Comparison of ENCODE assay signal across 8 mouse cellular contexts in genomic region chr11:62455193-62455592, GRCm38 (mm10). TPM values are rescaled to one million over a fixed set of nuclear protein-coding genes. Genes with fewer than 3 reads are reported as not detected.
DNase-seq lines count a peak whose midpoint lies in the region; ATAC-seq and TF ChIP-seq lines count a peak whose summit lies in the region.
"Had no signal": no experiment of that assay in that cellular context is flagged by ENCODE, and none has a peak within 500 bp of the region (broad histone marks: within the 10 kb centered on the region; RNA-seq: fewer than 3 reads in every experiment).

No protein-coding gene starts in this region.

- H3K27me3 ChIP-seq in embryonic facial prominence, embryonic 15.5 days, result no peaks in the 10 kb centered on the region
- H3K27me3 ChIP-seq in intestine, embryonic 15.5 days (replicated peaks), result no peaks in the 10 kb centered on the region
- H3K27me3 ChIP-seq in midbrain, postnatal 0 days (ENCODE audit: insufficient read depth, low read length), result no peaks in the 10 kb centered on the region
- H3K27me3 ChIP-seq: limb, embryonic 15.5 days had no signal

- WGBS in embryonic facial prominence, embryonic 15.5 days, result 70% methylated on average over 1 of the region's 1 CpGs
- 50% methylated on average over 1 of the region's 1 CpGs for WGBS in intestine, embryonic 15.5 days
- 73% methylated on average over 1 of the region's 1 CpGs for WGBS in midbrain, postnatal 0 days

- ATAC-seq in embryonic facial prominence, embryonic 15.5 days (ENCODE audit: insufficient number of reproducible peaks, low FRiP score, low TSS enrichment, low read depth), result no peak
- ATAC-seq in intestine, embryonic 15.5 days, result no peak
- ATAC-seq in midbrain, postnatal 0 days (ENCODE audit: low FRiP score), result no peak

- no peak overlapping the region for H3K27ac ChIP-seq in layer of hippocampus, adult 2 months
- H3K27ac ChIP-seq in embryonic facial prominence, embryonic 15.5 days (replicated peaks), result no peak overlapping the region
- no peak overlapping the region for H3K27ac ChIP-seq in intestine, embryonic 15.5 days
- no peak overlapping the region for H3K27ac ChIP-seq in midbrain, postnatal 0 days (ENCODE audit: low read depth, low read length)
- H3K27ac ChIP-seq: limb, embryonic 15.5 days had no signal

- H3K9ac ChIP-seq in embryonic facial prominence, embryonic 15.5 days, result no peak overlapping the region
- no peak overlapping the region for H3K9ac ChIP-seq in intestine, embryonic 15.5 days
- no peak overlapping the region for H3K9ac ChIP-seq in midbrain, postnatal 0 days (replicated peaks; ENCODE audit: low read length, poor library complexity, severe bottlenecking)
- H3K9ac ChIP-seq: limb, embryonic 15.5 days had no signal

- H3K4me2 ChIP-seq in embryonic facial prominence, embryonic 15.5 days (replicated peaks), result 0 out of 2 replicates have a peak overlapping the region, but pooled peaks have one; percentile 70
- H3K4me2 ChIP-seq in intestine, embryonic 15.5 days (replicated peaks), result peak overlapping the region; percentile 84; the same call in 1 of the 2 replicates
- peak overlapping the region; percentile 89 for H3K4me2 ChIP-seq in midbrain, postnatal 0 days (ENCODE audit: low read depth, low read length, poor library complexity, severe bottlenecking)

- H3K4me3 ChIP-seq in layer of hippocampus, adult 2 months, result peak overlapping the region; percentile 97; the same call in 1 of the 2 replicates
- no peak overlapping the region for H3K4me3 ChIP-seq in embryonic facial prominence, embryonic 15.5 days (replicated peaks)
- no peak overlapping the region for H3K4me3 ChIP-seq in intestine, embryonic 15.5 days (replicated peaks)
- no peak overlapping the region for H3K4me3 ChIP-seq in midbrain, postnatal 0 days (ENCODE audit: low read depth, low read length)

- TF ChIP-seq CTCF in layer of hippocampus, adult 2 months (conservative IDR thresholded peaks at IDR 0.05), result no peak
- TF ChIP-seq CTCF in midbrain, postnatal 0 days (IDR thresholded peaks at IDR 0.05), result no peak

- no peak for DNase-seq in layer of hippocampus, adult 2 months (ENCODE audit: low spot score in 2 of 2)
- no peak for DNase-seq in layer of hippocampus, postnatal 14 days (ENCODE audit: low spot score in 2 of 2)
- no peak for DNase-seq in midbrain, postnatal 0 days (ENCODE audit: low spot score)
- DNase-seq in gastrocnemius, adult 18-20 months (ENCODE audit: low spot score), result no peak
- DNase-seq in gastrocnemius, adult 8-10 months (ENCODE audit: low spot score in 2 of 2), result no peak

- H3K9me3 ChIP-seq in embryonic facial prominence, embryonic 15.5 days (replicated peaks), result no peaks in the 10 kb centered on the region
- no peaks in the 10 kb centered on the region for H3K9me3 ChIP-seq in intestine, embryonic 15.5 days
- H3K9me3 ChIP-seq in midbrain, postnatal 0 days (ENCODE audit: low read length), result no peaks in the 10 kb centered on the region
- H3K9me3 ChIP-seq: limb, embryonic 15.5 days had no signal

- no peaks in the 10 kb centered on the region; the same call in 1 of the 2 replicates for H3K36me3 ChIP-seq in embryonic facial prominence, embryonic 15.5 days
- H3K36me3 ChIP-seq in intestine, embryonic 15.5 days, result no peaks in the 10 kb centered on the region
- H3K36me3 ChIP-seq in midbrain, postnatal 0 days (ENCODE audit: insufficient read depth, low read length), result no peaks in the 10 kb centered on the region

- peaks cover 14% of the 10 kb centered on the region for H3K4me1 ChIP-seq in embryonic facial prominence, embryonic 15.5 days
- H3K4me1 ChIP-seq in intestine, embryonic 15.5 days (replicated peaks), result peaks cover 7% of the 10 kb centered on the region
- H3K4me1 ChIP-seq in midbrain, postnatal 0 days (ENCODE audit: insufficient read depth, low read length), result peaks cover 3% of the 10 kb centered on the region; the same call in 1 of the 2 replicates

RNA-seq across cellular contexts. Expression of gene Pigl, which starts 3.1 kb away (rescaled TPM):
- 1 to 10 TPM; 7.3 to 8.7 TPM for total RNA-seq in layer of hippocampus, adult 2 months (2021)
- total RNA-seq in layer of hippocampus, postnatal 14 days (2021), result 1 to 10 TPM; 6.6 to 7.1 TPM
- 8.1 and 9.2 TPM in 2 replicates for polyA plus RNA-seq in embryonic facial prominence, embryonic 15.5 days (2015; fragmentation: Nextera tagmentation; extraction: Ambion mirVana)
- 11.6 and 11.8 TPM in 2 replicates for polyA plus RNA-seq in intestine, embryonic 15.5 days (2015; fragmentation: Nextera tagmentation; extraction: Ambion mirVana)
- 6.7 and 7.5 TPM in 2 replicates for total RNA-seq in midbrain, postnatal 0 days (2014; rRNA removed)
- polyA plus RNA-seq in midbrain, postnatal 0 days (2015; fragmentation: Nextera tagmentation; extraction: Ambion mirVana), result 8.0 and 8.2 TPM in 2 replicates
- total RNA-seq in gastrocnemius, adult 18-20 months (2021), result 1 to 10 TPM; 2.2 to 2.9 TPM
- 1 to 10 TPM; 1.6 to 1.9 (median 1.8) TPM for total RNA-seq in gastrocnemius, adult 8-10 months (2022)

RNA-seq across cellular contexts. Expression of gene Ncor1, which starts 3.1 kb away (rescaled TPM):
- total RNA-seq in layer of hippocampus, adult 2 months (2021), result 100 to 1,000 TPM; 300 to 303 TPM
- total RNA-seq in layer of hippocampus, postnatal 14 days (2021), result 100 to 1,000 TPM; 267 to 274 TPM
- polyA plus RNA-seq in embryonic facial prominence, embryonic 15.5 days (2015; fragmentation: Nextera tagmentation; extraction: Ambion mirVana), result 157 and 163 TPM in 2 replicates
- 134 and 141 TPM in 2 replicates for polyA plus RNA-seq in intestine, embryonic 15.5 days (2015; fragmentation: Nextera tagmentation; extraction: Ambion mirVana)
- total RNA-seq in midbrain, postnatal 0 days (2014; rRNA removed), result 128 and 135 TPM in 2 replicates
- 131 and 152 TPM in 2 replicates for polyA plus RNA-seq in midbrain, postnatal 0 days (2015; fragmentation: Nextera tagmentation; extraction: Ambion mirVana)
- 100 to 1,000 TPM; 125 to 137 TPM for total RNA-seq in gastrocnemius, adult 18-20 months (2021)
- total RNA-seq in gastrocnemius, adult 8-10 months (2022), result 100 to 1,000 TPM; 114 to 145 (median 126) TPM
